Mouse (Mus musculus) right cerebral cortex, postnatal 25 days (tissue): ENCODE results near the gene Gm20388.
A peak's percentile ranks its signal among the peaks of the same experiment; 100 is the strongest.

ENCODE experiments used
- DNase-seq: peaks from one replicate; pipeline ENCODE4 v3.0.0; 2022

Gene Gm20388

GRCm38 (mm10) chr8:120178124-120178514 lies 267.5 kb downstream of the Gm20388 start:
- DNase-seq: no peak

GRCm38 (mm10) chr8:120179027-120179431 lies 268.4 kb downstream of the Gm20388 start:
- DNase-seq: peak; percentile 84

GRCm38 (mm10) chr8:120180445-120180970 lies 269.9 kb downstream of the Gm20388 start:
- DNase-seq: no peak

GRCm38 (mm10) chr8:120181274-120181673 lies 270.6 kb downstream of the Gm20388 start:
- no peak for DNase-seq

GRCm38 (mm10) chr8:120181861-120182414 lies 271.3 kb downstream of the Gm20388 start:
- no peak for DNase-seq

- DNase-seq: no peak
These were observed 273.7 kb downstream of the Gm20388 start for GRCm38 (mm10) chr8:120184366-120184765.

GRCm38 (mm10) chr8:120184850-120185792 lies 274.5 kb downstream of the Gm20388 start:
- DNase-seq: no peak

GRCm38 (mm10) chr8:120186454-120186853 lies 275.8 kb downstream of the Gm20388 start:
- DNase-seq: no peak

GRCm38 (mm10) chr8:120188510-120188909 lies 277.9 kb downstream of the Gm20388 start:
- DNase-seq: no peak

GRCm38 (mm10) chr8:120189440-120189839 lies 278.8 kb downstream of the Gm20388 start:
- DNase-seq: no peak

- no peak for DNase-seq
These were observed 279.6 kb downstream of the Gm20388 start for GRCm38 (mm10) chr8:120190107-120190809.

- peak; percentile 82 for DNase-seq
These were observed 280.3 kb downstream of the Gm20388 start for GRCm38 (mm10) chr8:120190810-120191413.

GRCm38 (mm10) chr8:120191633-120192032 lies 281.0 kb downstream of the Gm20388 start:
- no peak for DNase-seq

- no peak for DNase-seq
These were observed 281.5 kb downstream of the Gm20388 start for GRCm38 (mm10) chr8:120192118-120192517.

- no peak for DNase-seq
These were observed 290.7 kb downstream of the Gm20388 start for GRCm38 (mm10) chr8:120201351-120201750.

GRCm38 (mm10) chr8:120202546-120202945 lies 291.9 kb downstream of the Gm20388 start:
- DNase-seq: no peak

GRCm38 (mm10) chr8:120204736-120205360 lies 294.2 kb downstream of the Gm20388 start:
- DNase-seq: no peak

GRCm38 (mm10) chr8:120205916-120206315 lies 295.3 kb downstream of the Gm20388 start:
- DNase-seq: no peak

- DNase-seq: no peak
These were observed 296.7 kb downstream of the Gm20388 start for GRCm38 (mm10) chr8:120207364-120207763.

GRCm38 (mm10) chr8:120208113-120208512 lies 297.5 kb downstream of the Gm20388 start:
- no peak for DNase-seq

GRCm38 (mm10) chr8:120211345-120211744 lies 300.7 kb downstream of the Gm20388 start:
- no peak for DNase-seq

GRCm38 (mm10) chr8:120212596-120212995 lies 302.0 kb downstream of the Gm20388 start:
- DNase-seq: no peak
